14 mouse cellular contexts compared by ENCODE assay signal in genomic region chr19:57572360-57573237, GRCm38 (mm10). TPM values are rescaled to one million over a fixed set of nuclear protein-coding genes. Genes with fewer than 3 reads are reported as not detected.
DNase-seq lines count a peak whose midpoint lies in the region; ATAC-seq lines count a peak whose summit lies in the region.
"Had no signal": no experiment of that assay in that cellular context is flagged by ENCODE, and none has a peak within 500 bp of the region (broad histone marks: within the 10 kb centered on the region; RNA-seq: fewer than 3 reads in every experiment).

No protein-coding gene starts in this region.

- peak overlapping the region; percentile 38 for H3K4me2 ChIP-seq in forebrain, embryonic 16.5 days (ENCODE audit: low read length)
- no peak overlapping the region for H3K4me2 ChIP-seq in liver, embryonic 12.5 days
- H3K4me2 ChIP-seq: embryonic facial prominence, embryonic 13.5 days; intestine, embryonic 15.5 days had no signal

- no peak overlapping the region for H3K4me3 ChIP-seq in forebrain, embryonic 16.5 days (replicated peaks; ENCODE audit: low read length)
- H3K4me3 ChIP-seq in liver, embryonic 12.5 days: no peak overlapping the region
- H3K4me3 ChIP-seq: embryonic facial prominence, embryonic 13.5 days; intestine, embryonic 15.5 days had no signal

- peak; percentile 76 for ATAC-seq in forebrain, embryonic 16.5 days
- no peak for ATAC-seq in liver, embryonic 12.5 days
- ATAC-seq: intestine, embryonic 15.5 days; lung, postnatal 0 days had no signal

- no peaks in the 10 kb centered on the region for H3K9me3 ChIP-seq in forebrain, embryonic 16.5 days (ENCODE audit: control insufficient read depth, low read length)
- no peaks in the 10 kb centered on the region for H3K9me3 ChIP-seq in liver, embryonic 12.5 days (replicated peaks)
- H3K9me3 ChIP-seq: embryonic facial prominence, embryonic 13.5 days; intestine, embryonic 15.5 days had no signal

- WGBS in forebrain, embryonic 16.5 days: 33% methylated on average over 16 of the region's 16 CpGs
- 72% methylated on average over 16 of the region's 16 CpGs for WGBS in liver, embryonic 12.5 days (ENCODE audit: insufficient replicate concordance)

- H3K36me3 ChIP-seq in forebrain, embryonic 16.5 days (ENCODE audit: control insufficient read depth, insufficient read depth): no peaks in the 10 kb centered on the region
- H3K36me3 ChIP-seq in liver, embryonic 12.5 days: no peaks in the 10 kb centered on the region
- H3K36me3 ChIP-seq: embryonic facial prominence, embryonic 13.5 days; intestine, embryonic 15.5 days had no signal

- peaks cover 20% of the 10 kb centered on the region for H3K4me1 ChIP-seq in forebrain, embryonic 16.5 days (replicated peaks; ENCODE audit: control insufficient read depth, insufficient read depth, low read length)
- no peaks in the 10 kb centered on the region for H3K4me1 ChIP-seq in liver, embryonic 12.5 days
- H3K4me1 ChIP-seq: intestine, embryonic 15.5 days had no signal

- DNase-seq in left cerebral cortex, adult 18-20 months (ENCODE audit: low spot score in 2 of 2): peak; percentile 32 to 60
- no peak for DNase-seq in left cerebral cortex, adult 11 months (ENCODE audit: low spot score)
- peak; percentile 42 for DNase-seq in layer of hippocampus, adult 9-10 months (ENCODE audit: low spot score)
- DNase-seq in right cerebral cortex, adult 2 months (ENCODE audit: low spot score in 2 of 2): peak; percentile 56 to 69
- no peak for DNase-seq in yolk sac, embryonic 10.5 days (ENCODE audit: low spot score)
- DNase-seq: adrenal gland, postnatal 36 days; cerebellum, adult 11-12 months; gastrocnemius, postnatal 14 days; thymus, adult 18-20 months had no signal

- H3K27ac ChIP-seq in forebrain, embryonic 16.5 days (ENCODE audit: low read length): peak overlapping the region; percentile 80
- H3K27ac ChIP-seq in liver, embryonic 12.5 days: no peak overlapping the region
- H3K27ac ChIP-seq: embryonic facial prominence, embryonic 13.5 days; intestine, embryonic 15.5 days had no signal

- H3K9ac ChIP-seq in forebrain, embryonic 16.5 days (replicated peaks; ENCODE audit: low read depth, low read length): no peak overlapping the region; the same call in 1 of the 2 replicates
- no peak overlapping the region for H3K9ac ChIP-seq in liver, embryonic 12.5 days
- H3K9ac ChIP-seq: embryonic facial prominence, embryonic 13.5 days; intestine, embryonic 15.5 days had no signal

- H3K27me3 ChIP-seq in forebrain, embryonic 16.5 days (replicated peaks; ENCODE audit: control insufficient read depth, insufficient read depth, low read length): no peaks in the 10 kb centered on the region
- H3K27me3 ChIP-seq in liver, embryonic 12.5 days (replicated peaks): no peaks in the 10 kb centered on the region
- H3K27me3 ChIP-seq: embryonic facial prominence, embryonic 13.5 days; intestine, embryonic 15.5 days had no signal

RNA-seq across cellular contexts. Expression of gene Atrnl1, which starts 38.2 kb away (rescaled TPM):
- total RNA-seq in left cerebral cortex, adult 18-20 months (2021): 100 to 1,000 TPM in 1 of 2 experiments, 10 to 100 TPM in 1; 99.0 to 112 TPM
- 8.3 and 9.0 TPM in 2 replicates for polyA plus RNA-seq in forebrain, embryonic 16.5 days (2015; fragmentation: Nextera tagmentation; extraction: Ambion mirVana)
- polyA plus RNA-seq in liver, embryonic 12.5 days (2016; fragmentation: Nextera tagmentation; extraction: Ambion mirVana): 1.8 and 2.0 TPM in 2 replicates

Comparison
In these comparisons a context has a peak if more than half of its experiments do, and no peak if none do; other contexts are left out.
1. DNase-seq: peak in left cerebral cortex, adult 18-20 months (2 of 2), layer of hippocampus, adult 9-10 months (single experiment) and right cerebral cortex, adult 2 months (2 of 2); none in left cerebral cortex, adult 11 months (single experiment) and yolk sac, embryonic 10.5 days (single experiment).